Mouse (Mus musculus) ovary, adult 2 months (tissue): Measurements from ENCODE around the gene Mab21l2. TPM values are rescaled to one million over a fixed set of nuclear protein-coding genes. Genes with fewer than 3 reads are reported as not detected.

Source experiments
- polyA plus RNA-seq: library from polyadenylated mRNA; depleted of rRNA; stranded (reverse); fragments of >200 nt; gene quantifications from 2 replicates; pipeline ENCODE4 v1.2.3, GENCODE M21; 2012; rRNA removed

Gene Mab21l2
- polyA plus RNA-seq, result 0.17 and 0.19 TPM in 2 replicates

GRCm38 (mm10) chr3:86548091-86549015 lies at the start of gene Mab21l2:
TSS of gene Mab21l2 (minus strand) at chr3:86548629.

